Mouse (Mus musculus) lung, postnatal 10 days (tissue): ENCODE data around the gene Asic2.

Experiments
- DNase-seq: peaks from one replicate; pipeline ENCODE4 v3.0.0; 2021

Gene Asic2

DNA sequence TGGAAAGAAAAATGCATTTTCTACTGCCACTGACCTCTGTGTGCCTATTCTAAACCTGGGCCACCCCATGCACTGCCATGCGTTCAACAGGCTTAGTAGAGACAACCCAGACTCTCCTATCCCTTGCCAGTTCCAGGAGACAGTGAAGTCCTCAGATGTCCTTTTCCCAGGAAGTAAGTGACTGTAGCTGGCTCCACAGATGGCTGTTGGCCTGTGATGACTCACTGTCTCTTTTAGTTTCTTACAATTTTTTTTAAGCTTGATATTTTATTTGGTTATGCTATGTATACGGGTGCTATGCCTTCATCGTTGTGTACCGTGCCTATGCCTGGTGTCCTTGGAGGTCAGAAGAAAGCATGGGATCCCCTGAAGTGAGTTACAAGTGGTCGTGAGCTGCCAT lies 370.7 kb downstream of the Asic2 start:
- DNase-seq = no peak

DNA sequence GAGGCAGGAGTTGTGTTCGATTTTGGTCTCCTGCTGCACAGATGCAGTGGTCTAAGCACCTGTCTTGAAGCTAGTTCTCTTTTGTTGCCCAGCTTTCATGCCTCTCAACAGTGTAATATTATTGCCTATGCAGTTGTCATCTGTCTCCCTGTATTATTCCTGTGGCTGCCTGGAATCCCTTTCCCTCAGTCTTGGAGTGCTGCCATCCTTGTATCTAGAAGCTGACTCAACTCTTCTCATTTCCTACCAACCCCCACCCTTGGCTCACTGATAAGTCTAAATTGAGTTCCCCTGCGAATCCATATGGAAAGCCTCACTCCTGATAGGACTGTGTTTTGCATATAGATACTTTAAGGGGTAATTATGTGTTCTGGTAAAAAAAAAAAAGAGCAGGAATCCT lies 373.0 kb downstream of the Asic2 start:
- no peak for DNase-seq

DNA sequence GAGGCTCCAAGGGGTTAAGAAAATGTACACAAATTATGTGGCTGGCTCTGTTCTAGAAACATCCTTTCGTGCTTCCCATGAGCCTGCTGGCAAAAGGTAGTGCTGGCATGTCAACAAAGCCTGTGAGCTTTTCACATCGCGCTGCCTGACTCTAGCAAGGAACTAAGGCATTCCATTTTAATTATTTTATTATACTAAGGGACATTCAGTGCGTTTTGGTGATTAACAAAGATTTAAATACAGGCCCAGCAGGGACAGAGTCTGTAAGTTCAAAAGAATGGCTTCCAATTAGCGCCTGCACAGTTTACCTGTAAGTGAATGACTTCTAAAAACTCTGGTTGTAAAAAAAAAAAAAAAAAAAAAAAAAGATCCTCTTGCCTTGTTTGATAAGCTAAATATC lies 375.5 kb downstream of the Asic2 start:
- no peak for DNase-seq

DNA sequence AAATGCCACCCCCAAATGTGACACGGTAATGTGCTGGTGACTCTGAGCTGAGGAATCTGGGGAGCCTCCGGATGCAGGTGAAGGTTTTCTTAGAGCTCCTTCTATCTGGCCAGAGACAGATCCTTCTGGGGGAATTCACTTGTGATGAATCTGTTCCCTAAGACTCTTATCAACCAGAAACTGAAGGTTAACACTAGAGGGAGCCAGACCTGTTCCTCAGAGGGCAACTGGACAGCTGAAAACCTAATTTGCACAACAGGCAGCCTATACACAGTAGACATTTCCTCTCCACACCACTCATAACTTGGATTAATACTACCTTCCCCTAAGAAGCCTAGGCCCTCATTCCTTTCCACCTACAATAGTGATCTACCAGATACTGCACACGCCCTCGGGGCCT lies 377.3 kb downstream of the Asic2 start:
- peak; percentile 9 for DNase-seq

DNA sequence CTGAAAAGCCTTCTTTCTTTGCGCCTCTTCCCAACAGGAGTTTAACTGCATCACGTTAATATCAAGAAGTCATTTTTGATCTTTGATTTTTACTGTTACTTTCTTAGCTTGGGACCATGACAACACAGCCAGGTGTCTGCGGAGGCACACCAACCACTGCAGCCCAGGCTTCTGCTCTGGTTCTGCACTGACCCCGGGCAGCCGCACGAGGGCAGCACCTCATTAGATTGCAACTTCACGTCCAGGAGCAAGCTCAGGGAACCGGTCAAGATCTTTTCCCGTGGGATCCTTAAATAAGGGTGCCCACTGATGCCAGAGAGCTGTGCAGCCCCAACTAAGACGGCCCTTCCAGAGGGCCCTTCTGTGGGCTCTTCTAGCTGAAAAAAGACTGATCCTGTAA lies 379.6 kb downstream of the Asic2 start:
- peak; percentile 76 for DNase-seq

DNA sequence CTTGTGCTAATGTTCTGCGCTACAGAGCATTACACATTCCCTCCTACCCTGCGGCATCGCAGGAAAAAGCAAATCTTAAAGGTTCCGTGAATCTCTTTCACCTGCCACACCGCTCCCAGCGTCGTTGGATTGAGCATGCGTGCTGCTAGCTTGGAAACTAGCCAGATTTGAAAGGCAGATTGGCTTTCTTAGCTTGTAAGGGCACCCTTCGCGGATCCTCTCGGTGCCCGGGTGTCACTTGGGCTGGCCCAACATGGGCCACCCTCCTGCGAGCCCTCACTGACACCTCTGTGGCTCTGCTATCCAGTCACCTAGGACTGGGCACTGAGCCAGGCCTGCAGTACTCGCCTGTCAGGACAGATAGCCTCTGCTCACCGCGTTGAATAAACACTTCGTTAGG lies 380.3 kb downstream of the Asic2 start:
- DNase-seq = peak; percentile 9

DNA sequence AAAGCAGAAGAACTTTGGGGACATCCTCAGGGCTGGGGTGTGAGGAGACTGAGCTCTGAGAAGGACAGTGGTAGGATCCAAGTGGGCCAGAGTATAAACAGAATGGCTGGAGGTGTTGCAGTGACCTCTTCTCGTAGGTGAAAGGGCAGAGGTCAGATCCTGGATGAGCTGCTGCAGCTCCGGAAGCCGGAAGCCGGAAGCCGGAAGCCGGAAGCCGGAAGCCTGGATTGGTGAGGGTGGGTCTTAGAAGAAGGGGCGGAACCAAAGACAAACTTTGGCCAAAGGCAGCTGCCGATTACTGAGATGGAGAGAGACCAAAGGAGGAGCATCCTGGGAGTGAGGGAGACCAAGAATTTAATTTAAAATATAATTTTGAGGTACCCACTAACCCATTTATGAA lies 381.1 kb downstream of the Asic2 start:
- DNase-seq = peak; percentile 8

DNA sequence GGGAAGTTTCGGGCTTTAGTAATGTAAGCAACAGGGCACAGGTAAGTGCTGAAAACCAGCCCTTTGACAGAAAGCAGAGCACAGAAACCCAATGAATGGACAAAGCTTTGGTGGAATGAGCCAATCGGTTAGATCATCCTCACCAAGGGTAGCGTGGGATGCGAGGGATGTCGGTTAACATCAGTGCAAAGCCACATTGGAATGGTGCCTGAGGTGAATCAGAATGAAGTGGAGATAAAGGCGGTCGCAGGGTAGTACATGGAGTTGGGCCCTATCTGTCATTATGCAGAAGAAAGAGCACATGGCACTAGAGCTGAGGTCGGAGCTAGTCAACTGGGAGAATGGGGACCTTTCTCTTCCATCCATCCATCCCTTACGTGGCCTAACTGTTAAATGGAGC lies 383.8 kb downstream of the Asic2 start:
- no peak for DNase-seq

DNA sequence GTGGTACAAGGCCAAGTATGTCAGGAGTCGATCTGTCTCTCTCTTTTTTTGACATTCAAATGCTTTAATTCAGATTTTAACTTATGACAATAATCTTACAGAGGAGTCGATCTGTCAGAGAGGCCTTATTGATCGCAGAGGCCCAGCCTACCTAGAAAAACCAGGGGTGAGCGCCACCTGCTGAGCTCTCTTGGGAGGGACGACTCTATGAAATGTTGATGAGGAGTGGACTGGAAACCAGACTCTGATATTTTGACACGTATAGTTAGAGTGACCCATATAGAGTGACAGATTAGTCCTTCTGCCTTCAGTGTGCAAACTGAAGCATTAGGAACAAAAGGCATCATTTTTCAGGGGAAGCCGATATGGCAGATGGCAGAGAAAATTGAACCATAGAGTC lies 385.1 kb downstream of the Asic2 start:
- DNase-seq = no peak

DNA sequence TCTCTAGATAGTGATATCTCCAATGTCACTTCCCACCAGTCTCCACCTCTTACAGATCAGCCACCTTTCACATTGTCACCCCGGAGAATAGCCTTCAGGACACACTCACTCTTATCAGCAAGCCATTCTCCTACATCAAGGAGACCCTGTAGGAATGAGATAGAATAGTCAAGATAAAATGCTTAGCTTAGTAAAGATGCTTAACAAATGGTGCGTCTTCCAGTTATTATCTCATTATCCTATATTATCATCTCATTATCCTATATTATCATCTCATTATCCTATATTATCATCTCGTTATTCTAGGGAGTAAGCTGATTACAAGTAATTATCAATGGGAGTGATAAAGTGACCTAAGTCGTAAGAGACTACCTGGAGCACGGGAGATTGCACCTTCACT lies 386.1 kb downstream of the Asic2 start:
- no peak for DNase-seq

DNA sequence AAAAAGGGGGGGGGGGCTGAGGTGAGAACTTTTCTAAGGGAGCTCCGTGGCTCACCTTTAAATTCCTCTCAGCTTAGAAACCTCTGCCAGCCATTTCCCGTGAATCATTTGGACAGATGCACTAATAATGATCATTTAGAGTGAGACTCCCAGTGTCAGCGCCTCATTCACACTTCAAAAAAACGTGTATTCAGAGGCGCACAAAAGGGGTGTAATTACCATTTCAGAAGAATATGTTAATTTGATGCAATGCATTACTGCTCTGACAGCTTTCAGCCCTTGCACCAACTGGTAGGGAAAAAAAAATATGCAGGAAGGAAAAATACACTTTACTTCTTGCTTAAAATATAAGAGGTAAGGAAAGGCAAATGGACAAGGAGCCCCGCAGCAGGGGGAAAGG lies 388.5 kb downstream of the Asic2 start:
- DNase-seq = no peak

DNA sequence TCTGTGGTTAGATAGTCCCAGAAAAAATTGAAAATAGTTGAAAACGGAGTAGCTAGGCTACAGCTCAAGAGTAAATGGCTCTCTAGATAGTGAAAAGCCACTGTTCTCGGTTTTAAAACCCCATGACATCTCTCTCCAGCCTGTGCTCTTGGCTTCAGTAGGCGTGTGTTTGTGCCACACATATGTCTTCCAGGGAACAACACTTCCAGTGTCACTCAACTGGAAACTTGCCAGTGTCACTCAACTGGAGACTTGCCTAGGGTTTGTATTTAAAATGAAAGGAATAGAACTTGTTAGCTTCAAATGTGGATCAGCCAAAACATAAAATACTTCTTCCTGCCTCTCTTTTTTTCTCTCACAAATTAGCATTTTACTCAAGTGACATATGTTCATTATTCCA lies 397.9 kb downstream of the Asic2 start:
- DNase-seq = no peak

DNA sequence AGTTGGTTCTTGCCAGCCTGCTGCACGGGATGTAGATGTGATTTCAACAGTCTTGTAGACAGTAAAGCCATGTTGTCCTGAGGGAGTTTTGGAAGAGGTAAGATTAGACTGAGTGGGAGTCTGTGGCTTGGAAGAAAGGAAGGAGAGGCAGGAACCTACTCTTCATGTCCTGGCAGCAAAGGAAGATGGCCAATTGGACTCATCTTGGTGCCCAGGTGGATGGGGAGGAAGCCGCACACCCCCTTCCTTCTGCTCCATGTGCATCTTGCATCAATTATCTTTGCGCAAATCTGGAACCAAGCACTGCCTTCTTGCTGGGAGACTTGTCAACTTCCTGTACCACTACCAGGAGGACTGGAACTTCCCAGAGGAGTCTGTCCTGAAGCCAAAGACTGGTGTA lies 403.4 kb downstream of the Asic2 start:
- no peak for DNase-seq

DNA sequence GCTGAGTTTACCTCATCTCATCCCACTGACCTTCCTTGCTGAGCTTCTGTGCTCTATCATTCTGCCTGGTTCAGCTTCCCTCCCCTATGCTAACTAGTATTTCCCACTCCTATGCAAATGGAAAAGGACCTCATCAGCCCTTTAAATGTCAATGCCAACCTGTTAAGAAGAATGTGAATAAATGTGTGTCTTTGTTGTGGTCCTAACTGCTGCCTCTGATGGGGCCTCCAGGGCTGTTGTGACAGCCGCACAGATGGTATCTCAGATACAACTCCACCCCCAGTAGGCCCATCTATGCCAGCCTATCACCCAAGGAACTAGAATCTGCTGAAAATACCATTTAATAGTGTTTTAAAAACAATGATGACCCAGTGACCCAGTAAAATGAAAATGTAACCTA lies 407.9 kb downstream of the Asic2 start:
- no peak for DNase-seq

DNA sequence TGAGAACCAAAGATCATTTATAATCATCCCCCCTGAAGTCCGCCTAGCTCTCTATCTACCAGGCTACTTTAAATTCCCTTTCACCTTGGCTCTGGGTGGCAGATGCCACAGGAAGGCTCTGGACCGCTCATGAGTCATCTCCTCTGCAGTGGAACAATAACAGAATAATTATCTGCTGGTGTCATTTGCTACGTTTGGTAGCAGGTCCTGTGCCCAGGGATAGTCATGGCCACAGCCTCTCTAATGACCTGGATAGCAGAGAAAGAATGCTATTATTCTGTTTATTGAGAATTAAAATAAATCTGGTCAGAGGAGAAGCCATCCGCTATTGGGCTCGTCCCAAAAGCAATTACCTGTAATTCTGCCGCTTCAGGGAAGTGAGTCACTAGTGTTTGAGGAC lies 425.1 kb downstream of the Asic2 start:
- DNase-seq = no peak

DNA sequence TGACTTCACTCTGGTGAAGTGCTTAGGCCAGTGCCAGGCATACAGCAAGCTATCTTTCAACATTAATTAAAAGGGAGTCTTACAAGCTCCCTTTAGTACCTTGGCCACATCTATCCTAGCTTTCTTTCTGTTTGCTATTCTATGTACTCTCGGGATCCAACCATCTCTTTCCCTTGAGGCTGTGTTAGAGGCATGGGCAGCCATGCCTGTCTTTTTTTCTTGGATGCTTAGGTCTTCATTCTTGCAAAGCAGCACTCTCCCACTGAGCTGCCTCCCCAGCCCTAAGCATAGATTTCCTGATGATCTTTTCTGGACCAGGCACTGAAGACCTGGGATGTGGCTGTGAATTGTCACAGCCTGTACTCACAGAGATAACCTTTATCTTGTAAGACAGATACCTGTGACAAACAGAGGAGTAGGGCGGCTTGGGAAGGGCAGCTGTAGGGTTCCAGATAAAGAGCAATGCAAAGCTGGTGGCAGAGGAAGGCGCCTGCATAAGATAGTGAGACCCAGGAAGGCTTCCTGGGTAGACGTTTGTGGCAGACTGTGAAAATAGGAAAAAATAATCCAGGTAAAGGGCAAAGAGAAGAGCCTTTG lies 433.0 kb downstream of the Asic2 start:
- no peak for DNase-seq

DNA sequence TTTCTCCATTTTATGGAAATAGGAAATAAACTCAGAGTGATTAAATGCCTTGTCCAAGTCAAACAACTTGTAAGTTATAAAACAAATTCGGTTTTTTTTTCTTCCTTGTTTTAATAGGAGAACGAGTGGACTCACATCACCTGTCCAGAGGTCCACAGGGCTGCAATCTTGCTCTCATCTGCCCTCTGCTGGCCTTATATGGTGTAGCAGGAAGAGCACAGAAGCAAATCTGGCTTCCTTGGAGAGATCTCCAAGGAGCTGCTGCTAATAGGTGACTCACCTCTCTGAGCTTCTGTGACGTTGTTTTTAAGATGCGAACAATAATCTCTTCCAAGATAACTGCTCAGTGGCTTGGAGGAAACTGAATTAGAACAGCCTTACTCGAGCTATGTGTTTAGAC lies 433.6 kb downstream of the Asic2 start:
- DNase-seq = peak; percentile 58

DNA sequence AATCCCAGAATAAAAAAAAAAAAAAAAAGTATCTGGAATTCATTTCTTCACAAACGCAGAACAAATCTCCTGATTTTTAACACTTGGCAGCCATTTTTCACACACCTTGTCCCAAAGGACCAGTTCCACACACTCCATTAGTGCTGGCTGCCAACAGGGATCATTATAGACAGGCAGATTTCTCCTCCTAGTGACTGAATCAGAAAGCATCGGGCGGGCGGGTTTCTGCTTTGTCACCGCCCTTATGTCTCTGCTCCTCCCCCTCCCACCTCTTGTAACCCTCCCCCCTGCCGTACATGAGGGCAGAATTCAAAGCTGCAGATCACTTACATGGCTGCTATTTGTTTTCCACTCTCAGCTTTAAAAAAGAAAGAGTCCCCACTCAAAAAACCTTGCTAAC lies 436.4 kb downstream of the Asic2 start:
- DNase-seq = peak; percentile 7

DNA sequence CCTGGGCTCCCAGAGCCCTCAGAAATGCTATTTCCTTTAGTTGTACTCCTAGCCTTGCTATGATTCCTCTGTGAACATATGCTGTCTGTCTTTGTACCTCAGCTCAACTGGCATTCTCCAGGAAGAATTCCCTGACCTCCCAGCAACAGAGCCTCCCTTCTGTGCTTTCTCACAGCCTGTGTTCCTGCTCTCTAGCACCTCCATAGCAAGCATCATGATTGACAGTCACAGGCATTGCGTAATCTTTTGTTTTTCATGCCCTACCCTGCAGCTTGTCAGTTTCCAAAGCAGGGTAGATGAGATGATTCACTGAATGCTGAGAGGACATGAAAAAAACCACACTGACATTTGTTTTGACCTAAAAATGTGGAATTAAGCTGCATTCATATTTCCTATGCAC lies 445.3 kb downstream of the Asic2 start:
- no peak for DNase-seq

DNA sequence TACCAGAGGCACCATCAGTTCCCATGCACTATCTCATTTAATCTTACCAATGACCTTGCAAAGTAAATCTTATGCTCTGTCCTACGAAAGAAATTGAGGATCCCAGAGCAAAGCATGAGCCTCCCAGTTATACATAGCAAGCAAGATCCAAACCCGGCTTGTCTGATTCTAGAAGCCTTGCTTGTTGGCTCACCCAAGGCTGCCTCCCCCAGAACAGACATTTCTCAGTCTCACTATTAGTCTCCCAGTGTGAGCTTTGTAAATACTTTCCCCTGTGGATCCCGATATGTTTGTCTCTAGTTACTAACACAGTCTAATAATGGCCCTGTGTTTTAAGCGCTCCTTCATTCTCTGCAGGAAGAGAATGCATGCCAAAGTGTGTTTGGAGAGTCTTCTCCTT lies 446.4 kb downstream of the Asic2 start:
- DNase-seq = no peak

DNA sequence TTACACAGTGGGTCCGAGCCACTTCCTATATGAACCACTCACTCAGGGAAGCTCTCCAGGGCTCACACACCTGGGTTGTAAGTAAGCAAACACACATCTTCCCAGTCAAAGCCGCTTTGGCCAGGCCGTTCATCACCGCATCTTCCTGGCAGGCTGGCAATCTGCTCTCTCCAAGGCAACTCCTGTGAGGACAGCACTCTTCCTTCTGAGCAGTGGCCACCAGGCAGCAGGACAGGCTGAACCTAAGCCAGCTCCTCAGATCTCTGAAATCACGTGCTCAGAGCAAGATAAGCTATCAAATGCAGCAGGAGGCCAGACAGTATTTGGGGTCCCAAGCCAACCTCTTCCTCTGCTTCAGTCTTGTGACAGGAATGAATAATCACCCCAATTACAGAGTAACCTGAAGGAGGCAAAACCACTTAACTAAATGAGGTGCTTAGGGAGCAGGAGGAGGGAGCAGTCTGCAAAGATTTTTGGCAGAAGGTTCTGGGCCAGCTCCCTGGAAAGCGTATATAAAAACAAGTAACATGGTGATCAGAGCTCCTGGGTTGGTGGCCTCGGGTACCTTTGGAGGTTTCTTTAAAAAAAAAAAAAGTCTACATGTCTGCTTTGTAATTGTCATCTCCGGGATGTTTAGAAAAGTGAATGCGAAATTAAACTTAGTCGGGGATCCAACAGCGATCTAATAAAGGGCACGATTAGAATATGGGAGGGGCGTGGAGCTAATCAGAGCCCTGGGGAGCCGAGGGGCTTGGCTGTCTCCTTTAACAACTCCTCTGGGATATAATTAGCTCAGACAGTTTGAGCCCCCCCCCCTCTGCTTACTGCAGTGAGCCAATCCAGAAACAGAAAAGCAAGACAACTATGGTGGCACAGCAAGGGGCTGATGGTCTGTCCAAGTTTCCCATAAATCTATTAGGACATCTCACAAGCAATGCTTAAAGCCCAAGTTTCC lies 450.0 kb downstream of the Asic2 start:
- DNase-seq = no peak

DNA sequence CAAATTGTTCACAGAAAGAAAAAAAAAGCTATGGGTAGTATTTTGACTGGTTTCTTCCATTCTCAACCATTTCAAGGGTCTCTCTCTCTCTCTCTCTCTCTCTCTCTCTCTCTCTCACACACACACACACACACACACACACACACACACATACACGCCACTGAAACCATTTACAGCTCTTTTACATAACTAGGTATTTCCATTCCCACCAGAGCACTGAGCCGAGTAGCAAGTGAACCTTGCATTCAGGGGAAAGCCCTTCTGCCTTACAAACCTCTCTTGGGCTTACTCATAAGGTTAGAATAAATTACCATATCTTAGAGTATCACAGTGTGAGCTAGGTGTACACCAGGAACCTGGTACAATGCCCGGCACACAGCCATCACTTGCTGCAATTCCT lies 452.5 kb downstream of the Asic2 start:
- no peak for DNase-seq

DNA sequence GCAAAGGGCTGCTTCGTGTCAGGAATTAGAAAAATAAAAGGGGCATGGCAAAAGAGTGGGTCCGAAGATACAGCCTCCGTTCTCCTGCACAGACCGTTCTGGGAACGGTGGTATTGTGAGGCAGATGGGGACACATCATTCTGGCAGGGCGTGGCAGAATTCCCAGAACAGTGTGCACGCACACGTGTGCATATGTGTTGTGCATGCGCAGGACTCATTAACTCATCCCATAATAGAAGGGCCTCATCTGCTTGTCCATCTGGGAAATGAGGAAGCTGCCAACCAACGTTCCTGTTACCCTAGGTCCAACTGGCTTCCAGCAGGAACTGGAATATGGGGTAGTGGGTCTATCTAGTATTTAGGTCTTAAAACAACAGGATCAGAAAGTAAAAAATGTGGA lies 455.8 kb downstream of the Asic2 start:
- DNase-seq = no peak

DNA sequence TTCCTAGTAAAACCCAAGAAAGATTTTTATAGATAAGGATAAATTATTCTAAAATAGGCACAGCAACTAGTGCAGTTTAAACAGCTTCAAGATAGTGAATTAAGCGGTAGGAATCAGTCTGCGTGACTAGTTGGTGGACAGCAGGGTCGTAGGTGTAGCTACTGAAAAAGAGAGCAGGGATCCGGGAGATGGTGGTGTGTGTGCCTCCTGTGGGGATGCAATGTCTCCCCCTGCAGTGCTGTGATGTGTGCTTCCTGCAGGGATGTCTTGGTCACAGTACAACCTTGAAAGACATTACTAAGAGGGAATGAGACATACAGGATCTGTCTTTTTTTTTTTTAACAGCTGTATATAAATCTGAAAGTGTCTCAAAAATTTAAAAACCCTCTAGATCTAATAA lies 456.9 kb downstream of the Asic2 start:
- no peak for DNase-seq
